Mouse (Mus musculus): Measurements from ENCODE around the gene Dcaf12l1.
"Not testable (repeated sequence)": the region's sequence is repeated elsewhere in the genome, so short reads cannot be mapped to it uniquely, and the experiment has no call there.

The Dcaf12l1 gene

DNA sequence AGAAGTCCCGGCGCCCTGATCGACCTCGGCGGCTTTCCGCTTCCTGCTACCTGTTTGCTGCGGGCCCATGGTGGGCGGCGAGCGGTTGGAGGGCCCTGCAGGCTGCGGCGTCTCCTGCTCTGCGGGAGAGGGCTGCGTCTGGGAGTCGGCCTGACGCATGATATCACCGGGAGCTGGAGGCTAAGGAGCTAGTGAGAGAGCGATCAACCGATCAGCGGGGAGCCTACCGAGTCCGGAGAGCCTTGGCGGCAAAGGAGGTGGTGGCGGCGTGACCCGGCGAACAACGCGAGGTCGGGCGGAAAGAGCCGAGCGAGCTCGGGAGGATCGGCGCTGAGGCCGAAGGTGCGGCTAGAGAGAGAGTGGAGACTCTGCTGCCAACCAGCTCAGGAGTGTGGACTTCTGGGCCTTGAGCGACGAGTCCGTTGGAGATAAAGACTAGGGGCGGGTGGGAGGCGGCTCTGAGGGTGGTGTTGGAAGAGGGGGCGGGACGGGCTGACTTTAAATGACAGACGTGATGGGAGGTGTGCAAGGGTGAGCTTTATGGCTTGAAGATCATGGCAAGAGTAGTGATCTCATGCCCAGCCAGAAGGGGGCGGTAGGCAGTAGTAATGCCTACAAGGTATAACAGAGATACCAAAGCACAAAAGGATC lies at the start of gene Dcaf12l1:
Dcaf12l1 (minus strand) TSS at position 437 of the 651 bp plus-strand sequence.
- DNase-seq (ENCODE audit: low read depth) = no peak

DNA sequence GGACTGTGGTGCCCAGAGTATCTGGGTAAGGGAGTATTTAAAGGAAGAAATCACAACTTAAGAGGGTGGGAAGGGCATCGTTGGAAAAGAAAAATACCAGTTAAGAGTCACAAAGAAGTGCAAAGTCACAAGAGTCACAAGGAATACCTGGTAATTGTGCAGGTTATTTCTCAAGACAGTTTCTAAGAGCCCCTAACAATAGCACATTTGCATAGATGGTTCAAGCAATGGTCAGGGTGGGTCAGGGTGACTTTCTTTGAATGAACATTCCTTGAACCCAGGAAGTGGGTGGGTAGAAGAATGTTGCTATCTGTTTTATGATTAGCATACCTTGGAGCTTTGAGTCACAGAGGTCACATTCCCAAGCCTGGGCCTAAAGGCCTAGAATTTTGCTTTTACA lies 19.4 kb upstream of the Dcaf12l1 start:
- not testable (repeated sequence) for DNase-seq (ENCODE audit: low read depth)

DNA sequence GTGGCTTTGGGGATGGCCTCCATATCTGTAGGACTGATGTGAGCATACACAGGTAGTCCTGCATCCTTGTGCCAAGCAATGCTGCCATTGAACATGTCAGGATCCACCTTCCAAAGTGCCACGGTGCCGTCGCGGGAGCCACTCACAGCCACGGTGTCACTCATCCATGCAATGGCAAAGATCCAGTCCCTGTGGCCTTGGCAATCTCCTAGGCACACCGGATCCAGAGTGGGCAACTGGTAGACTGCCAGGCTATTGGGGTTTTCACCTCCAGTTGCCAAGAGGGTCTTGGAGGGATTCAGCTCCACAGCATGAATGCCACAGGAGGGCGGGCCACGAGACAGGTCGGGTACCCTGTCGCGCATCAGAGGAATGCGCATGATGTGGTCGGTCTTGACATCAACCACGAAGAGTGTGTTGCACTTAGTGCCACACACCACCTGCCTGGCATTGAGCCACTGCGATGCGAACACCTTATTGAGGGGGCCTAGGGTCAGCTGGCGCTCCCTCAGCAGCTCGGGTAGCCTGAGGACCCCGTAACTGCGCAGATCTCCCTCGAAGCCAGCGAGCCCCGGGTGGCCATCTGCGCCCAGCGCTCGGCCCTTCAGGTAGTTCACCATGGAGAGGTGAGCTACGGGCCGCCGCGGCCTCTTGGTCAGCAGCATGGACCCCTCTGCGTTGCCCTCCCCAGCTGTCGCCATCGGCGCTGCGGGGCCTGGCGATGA lies 799 bp downstream of the Dcaf12l1 start:
- no peak for DNase-seq (ENCODE audit: low read depth)

All from naive thymus-derived CD4-positive, alpha-beta T cell, adult 2 months (primary cell).